Mouse (Mus musculus) G1E (cell line): ENCODE results near the gene Vmn1r73. TPM values are rescaled to one million over a fixed set of nuclear protein-coding genes. Genes with fewer than 3 reads are reported as not detected.

Source experiments
- ATAC-seq: 2 replicates; pipeline ENCODE4 v1.8.0; 2016; ENCODE audit warnings: mild to moderate bottlenecking; ENCODE audit not compliant: insufficient number of reproducible peaks, poor library complexity, low FRiP score, severe bottlenecking; ENCODE audit errors: extremely low read depth
- DNase-seq: peaks from one replicate; pipeline ENCODE4 v3.0.0; 2012; ENCODE audit warnings: low spot score
- H3K27me3 ChIP-seq: 2 replicates; pipeline ENCODE4 v1.6.1; 2012; ENCODE audit warnings: mild to moderate bottlenecking, low read length, inconsistent platforms; ENCODE audit not compliant: insufficient read depth
- H3K36me3 ChIP-seq: replicated peaks from 2 replicates; pipeline ENCODE3; 2012; ENCODE audit warnings: mild to moderate bottlenecking, inconsistent platforms
- H3K4me1 ChIP-seq: 2 replicates; pipeline ENCODE4 v1.6.1; 2012; ENCODE audit warnings: low read depth, low read length, inconsistent platforms, mixed read lengths; ENCODE audit not compliant: insufficient read depth
- H3K4me3 ChIP-seq: 2 replicates; pipeline ENCODE4 v1.5.1; 2012; ENCODE audit warnings: low read depth, mild to moderate bottlenecking, inconsistent platforms, low read length, moderate library complexity, mixed read lengths
- H3K9me3 ChIP-seq: replicated peaks from 2 replicates; pipeline ENCODE4 v1.6.1; 2012; ENCODE audit warnings: inconsistent platforms
- CTCF ChIP-seq: IDR thresholded peaks from 2 replicates; pipeline ENCODE4 v1.5.1; 2012; ENCODE audit warnings: low read depth, low read length, inconsistent platforms, mixed read lengths
- GATA1 ChIP-seq: IDR thresholded peaks from 2 replicates; pipeline ENCODE4 v1.6.1; 2012; ENCODE audit warnings: borderline replicate concordance, low read length, inconsistent platforms, mixed read lengths
- GATA2 ChIP-seq: IDR thresholded peaks from 2 replicates; pipeline ENCODE4 v1.6.1; 2012; ENCODE audit warnings: low read depth, low read length, inconsistent platforms, borderline replicate concordance
- POLR2AphosphoS5 ChIP-seq: IDR thresholded peaks from 2 replicates; pipeline ENCODE4 v1.6.1; 2012; ENCODE audit warnings: low read depth, low read length, inconsistent platforms; ENCODE audit not compliant: insufficient replicate concordance
- TAL1 ChIP-seq: conservative IDR thresholded peaks from 2 replicates; pipeline ENCODE4 v1.6.1; 2012; ENCODE audit warnings: low read depth, low read length, inconsistent platforms, mixed read lengths
- polyA plus RNA-seq: library from polyadenylated mRNA; stranded (reverse); fragments of >175 nt; gene quantifications from 2 replicates; pipeline ENCODE4 v1.2.3, GENCODE M21; 2012
- total RNA-seq, 2 experiments: library from RNA; stranded (forward) in 1 of 2; stranded (reverse) in 1 of 2; fragments of 200-1000 nt in 1 of 2; fragments of >200 nt in 1 of 2; fragmentation: Nextera tagmentation in 1 of 2; gene quantifications; 2 replicates each; pipeline ENCODE4 v1.2.3; 2014 to 2017

Vmn1r73 gene
- total RNA-seq (2014; fragmentation: Nextera tagmentation): not detected in 2 replicates
- 0.11 and 0.12 TPM in 2 replicates for total RNA-seq (2017)
- not detected in 2 replicates for polyA plus RNA-seq

DNA sequence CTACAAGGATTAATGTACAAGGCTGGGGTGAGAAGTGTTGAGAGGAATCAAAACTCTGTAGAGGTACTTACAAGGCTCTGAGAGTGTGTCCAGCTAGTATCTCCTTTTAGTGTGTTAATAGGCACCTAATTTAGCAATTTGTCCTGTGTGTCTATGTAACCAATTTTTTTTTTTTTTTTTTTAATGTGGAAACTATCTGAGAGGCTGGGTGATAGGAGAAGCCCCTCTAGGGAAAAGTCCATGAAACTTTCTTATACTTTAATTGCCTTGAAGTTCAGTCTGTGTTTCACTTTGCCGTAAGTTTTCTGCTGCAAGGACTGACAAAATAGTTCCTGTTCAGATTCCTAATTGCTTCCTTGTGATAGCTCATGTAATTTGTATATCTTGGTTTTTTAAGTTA is at the start of gene Vmn1r73:
TSS of gene Vmn1r73 (plus strand) at position 301 of the 400 bp plus-strand sequence.
- Histone ChIP-seq H3K36me3 (no peaks in the 10 kb centered on the region), H3K27me3 (no peaks in the 10 kb centered on the region), H3K4me1 (no peaks in the 10 kb centered on the region), H3K9me3 (no peaks in the 10 kb centered on the region), H3K4me3 (no peak within 1 kb of the TSS)
- DNase-seq (no peak), ATAC-seq (no peak)
- TF ChIP-seq POLR2AphosphoS5 (no peak), GATA2 (no peak), TAL1 (no peak), CTCF (no peak), GATA1 (no peak)

Other genes starting within 250 kb of the Vmn1r73 start
- not detected in 2 replicates for gene Zscan4-ps2, start 216.0 kb upstream of the Vmn1r73 start, total RNA-seq (2014; fragmentation: Nextera tagmentation)
- gene Zscan4-ps2, start 216.0 kb upstream of the Vmn1r73 start, total RNA-seq (2017): not detected in 2 replicates
- not detected in 2 replicates for gene Zscan4-ps2, start 216.0 kb upstream of the Vmn1r73 start, polyA plus RNA-seq
- gene Zscan4-ps3, start 121.0 kb upstream of the Vmn1r73 start, total RNA-seq (2014; fragmentation: Nextera tagmentation): not detected in 2 replicates
- 0.16 TPM in 1 of 2 replicates, not detected in the other for gene Zscan4-ps3, start 121.0 kb upstream of the Vmn1r73 start, total RNA-seq (2017)
- gene Zscan4-ps3, start 121.0 kb upstream of the Vmn1r73 start, polyA plus RNA-seq: not detected in 2 replicates
- gene Vmn1r72, start 50.1 kb upstream of the Vmn1r73 start, total RNA-seq (2014; fragmentation: Nextera tagmentation): not detected in 2 replicates
- 0.06 and 0.16 TPM in 2 replicates for gene Vmn1r72, start 50.1 kb upstream of the Vmn1r73 start, total RNA-seq (2017)
- not detected in 2 replicates for gene Vmn1r72, start 50.1 kb upstream of the Vmn1r73 start, polyA plus RNA-seq
- not detected in 2 replicates for gene Vmn1r74, start 103.7 kb downstream of the Vmn1r73 start, total RNA-seq (2014; fragmentation: Nextera tagmentation)
- 0.06 TPM in 1 of 2 replicates, not detected in the other for gene Vmn1r74, start 103.7 kb downstream of the Vmn1r73 start, total RNA-seq (2017)
- not detected in 2 replicates for gene Vmn1r74, start 103.7 kb downstream of the Vmn1r73 start, polyA plus RNA-seq
- gene Vmn1r75, start 144.4 kb downstream of the Vmn1r73 start, total RNA-seq (2014; fragmentation: Nextera tagmentation): not detected in 2 replicates
- 0.06 and 0.11 TPM in 2 replicates for gene Vmn1r75, start 144.4 kb downstream of the Vmn1r73 start, total RNA-seq (2017)
- gene Vmn1r75, start 144.4 kb downstream of the Vmn1r73 start, polyA plus RNA-seq: not detected in 2 replicates
- gene Vmn1r76, start 207.9 kb downstream of the Vmn1r73 start, total RNA-seq (2014; fragmentation: Nextera tagmentation): not detected in 2 replicates
- under 0.01 and 0.11 TPM in 2 replicates for gene Vmn1r76, start 207.9 kb downstream of the Vmn1r73 start, total RNA-seq (2017)
- not detected in 2 replicates for gene Vmn1r76, start 207.9 kb downstream of the Vmn1r73 start, polyA plus RNA-seq